Mouse (Mus musculus): ENCODE results near the gene Clybl. TPM values are rescaled to one million over a fixed set of nuclear protein-coding genes. Genes with fewer than 3 reads are reported as not detected.

Gene Clybl
- total and polyA plus RNA-seq, 2 experiments: 15.3 to 23.4 TPM

- DNase-seq (ENCODE audit: extremely low read depth, low read depth, low spot score): no peak
- Histone ChIP-seq H3K4me3 (ENCODE audit: insufficient read depth, low read depth, low read length) (no peak overlapping the region), H3K36me3 (ENCODE audit: control insufficient read depth, insufficient read depth, low read length) (no peaks in the 10 kb centered on the region), H3K27me3 (ENCODE audit: control insufficient read depth, insufficient read depth, low read length) (no peaks in the 10 kb centered on the region), H3K27ac (replicated peaks; ENCODE audit: insufficient read depth, low read depth, low read length) (no peak overlapping the region), H3K4me1 (ENCODE audit: control insufficient read depth, insufficient read depth, low read length) (no peaks in the 10 kb centered on the region), H3K9ac (ENCODE audit: low read depth, low read length) (no peak overlapping the region), H3K79me2 (ENCODE audit: control insufficient read depth, insufficient read depth, low read length) (no peaks in the 10 kb centered on the region; the same call in 1 of the 2 replicates)
- WGBS: 84% methylated on average over 22 of the region's 22 CpGs
- TF ChIP-seq CTCF (IDR thresholded peaks at IDR 0.05; ENCODE audit: low read depth, low read length) (no peak), POLR2A (IDR thresholded peaks at IDR 0.05; ENCODE audit: extremely low read depth, insufficient read depth, low read length) (no peak)
Observed at GRCm38 (mm10) chr14:122226666-122227453, 45.4 kb downstream of the Clybl start.

GRCm38 (mm10) chr14:122227454-122227951, 46.0 kb downstream of the Clybl start:
- no peaks in the 10 kb centered on the region; the same call in 1 of the 2 replicates for H3K79me2 ChIP-seq (ENCODE audit: control insufficient read depth, insufficient read depth, low read length)
- H3K27me3 ChIP-seq (ENCODE audit: control insufficient read depth, insufficient read depth, low read length): no peaks in the 10 kb centered on the region
- H3K27ac ChIP-seq (replicated peaks; ENCODE audit: insufficient read depth, low read depth, low read length): no peak overlapping the region
- no peak overlapping the region for H3K4me3 ChIP-seq (ENCODE audit: insufficient read depth, low read depth, low read length)
- no peak overlapping the region for H3K9ac ChIP-seq (ENCODE audit: low read depth, low read length)
- WGBS: 79% methylated on average over 14 of the region's 14 CpGs
- TF ChIP-seq CTCF (IDR thresholded peaks at IDR 0.05; ENCODE audit: low read depth, low read length) (no peak), POLR2A (IDR thresholded peaks at IDR 0.05; ENCODE audit: extremely low read depth, insufficient read depth, low read length) (no peak)
- H3K36me3 ChIP-seq (ENCODE audit: control insufficient read depth, insufficient read depth, low read length): no peaks in the 10 kb centered on the region
- DNase-seq (ENCODE audit: extremely low read depth, low read depth, low spot score): no peak
- no peaks in the 10 kb centered on the region for H3K4me1 ChIP-seq (ENCODE audit: control insufficient read depth, insufficient read depth, low read length)

- Histone ChIP-seq H3K79me2 (ENCODE audit: control insufficient read depth, insufficient read depth, low read length) (peaks cover 5% of the 10 kb centered on the region; the same call in 1 of the 2 replicates), H3K4me1 (ENCODE audit: control insufficient read depth, insufficient read depth, low read length) (no peaks in the 10 kb centered on the region), H3K27me3 (ENCODE audit: control insufficient read depth, insufficient read depth, low read length) (no peaks in the 10 kb centered on the region), H3K4me3 (ENCODE audit: insufficient read depth, low read depth, low read length) (no peak overlapping the region), H3K27ac (replicated peaks; ENCODE audit: insufficient read depth, low read depth, low read length) (no peak overlapping the region), H3K36me3 (ENCODE audit: control insufficient read depth, insufficient read depth, low read length) (no peaks in the 10 kb centered on the region), H3K9ac (ENCODE audit: low read depth, low read length) (no peak overlapping the region)
- TF ChIP-seq POLR2A (IDR thresholded peaks at IDR 0.05; ENCODE audit: extremely low read depth, insufficient read depth, low read length) (no peak), CTCF (IDR thresholded peaks at IDR 0.05; ENCODE audit: low read depth, low read length) (no peak)
- DNase-seq (ENCODE audit: extremely low read depth, low read depth, low spot score): no peak
- 79% methylated on average over 23 of the region's 23 CpGs for WGBS
Observed at GRCm38 (mm10) chr14:122228816-122229551, 47.5 kb downstream of the Clybl start.

- H3K79me2 ChIP-seq (ENCODE audit: control insufficient read depth, insufficient read depth, low read length): peaks cover 5% of the 10 kb centered on the region
- WGBS: 84% methylated on average over 5 of the region's 5 CpGs
- DNase-seq (ENCODE audit: extremely low read depth, low read depth, low spot score): no peak
- H3K27ac ChIP-seq (replicated peaks; ENCODE audit: insufficient read depth, low read depth, low read length): no peak overlapping the region
- TF ChIP-seq POLR2A (IDR thresholded peaks at IDR 0.05; ENCODE audit: extremely low read depth, insufficient read depth, low read length) (no peak), CTCF (IDR thresholded peaks at IDR 0.05; ENCODE audit: low read depth, low read length) (no peak)
- H3K4me1 ChIP-seq (ENCODE audit: control insufficient read depth, insufficient read depth, low read length): no peaks in the 10 kb centered on the region
- no peak overlapping the region for H3K9ac ChIP-seq (ENCODE audit: low read depth, low read length)
- no peaks in the 10 kb centered on the region for H3K27me3 ChIP-seq (ENCODE audit: control insufficient read depth, insufficient read depth, low read length)
- H3K4me3 ChIP-seq (ENCODE audit: insufficient read depth, low read depth, low read length): no peak overlapping the region
- H3K36me3 ChIP-seq (ENCODE audit: control insufficient read depth, insufficient read depth, low read length): no peaks in the 10 kb centered on the region
Observed at GRCm38 (mm10) chr14:122229988-122230387, 48.5 kb downstream of the Clybl start.

GRCm38 (mm10) chr14:122230621-122231025, 49.1 kb downstream of the Clybl start:
- DNase-seq (ENCODE audit: extremely low read depth, low read depth, low spot score): no peak
- WGBS: 83% methylated on average over 14 of the region's 14 CpGs
- TF ChIP-seq CTCF (IDR thresholded peaks at IDR 0.05; ENCODE audit: low read depth, low read length): no peak

More at GRCm38 (mm10) chr14:122230621-122231025, 49.1 kb downstream of the Clybl start:
- no peak overlapping the region for H3K4me3 ChIP-seq (ENCODE audit: insufficient read depth, low read depth, low read length)
- no peaks in the 10 kb centered on the region for H3K36me3 ChIP-seq (ENCODE audit: control insufficient read depth, insufficient read depth, low read length)
- H3K4me1 ChIP-seq (ENCODE audit: control insufficient read depth, insufficient read depth, low read length): no peaks in the 10 kb centered on the region
- H3K27ac ChIP-seq (replicated peaks; ENCODE audit: insufficient read depth, low read depth, low read length): no peak overlapping the region
- H3K9ac ChIP-seq (ENCODE audit: low read depth, low read length): no peak overlapping the region
- no peaks in the 10 kb centered on the region for H3K27me3 ChIP-seq (ENCODE audit: control insufficient read depth, insufficient read depth, low read length)
- H3K79me2 ChIP-seq (ENCODE audit: control insufficient read depth, insufficient read depth, low read length): peaks cover 8% of the 10 kb centered on the region
